8 mouse cellular contexts compared by ENCODE assay signal in genomic region chr2:166142561-166143112, GRCm38 (mm10). TPM values are rescaled to one million over a fixed set of nuclear protein-coding genes. Genes with fewer than 3 reads are reported as not detected.
DNase-seq lines count a peak whose midpoint lies in the region; ATAC-seq and TF ChIP-seq lines count a peak whose summit lies in the region.

No protein-coding gene starts in this region.

- TF ChIP-seq CTCF in bone marrow macrophage, adult 2 months (IDR thresholded peaks at IDR 0.05; ENCODE audit: low read depth, low read length), result no peak

- peak overlapping the region; percentile 16; the same call in 1 of the 2 replicates for H3K27ac ChIP-seq in bone marrow macrophage, adult 2 months (ENCODE audit: insufficient read depth, low read depth, low read length)
- H3K27ac ChIP-seq in heart, embryonic 12.5 days (ENCODE audit: poor library complexity, severe bottlenecking), result peak overlapping the region; percentile 79
- peak overlapping the region; percentile 24; the same call in 1 of the 2 replicates for H3K27ac ChIP-seq in midbrain, embryonic 16.5 days (ENCODE audit: low read length)

- H3K4me1 ChIP-seq in bone marrow macrophage, adult 2 months (ENCODE audit: control insufficient read depth, insufficient read depth, low read length), result peaks cover 50% of the 10 kb centered on the region
- peaks cover 96% of the 10 kb centered on the region for H3K4me1 ChIP-seq in heart, embryonic 12.5 days (replicated peaks)
- peaks cover 9% of the 10 kb centered on the region; the same call in 1 of the 2 replicates for H3K4me1 ChIP-seq in midbrain, embryonic 16.5 days (ENCODE audit: control insufficient read depth, insufficient read depth, low read length)

- no peaks in the 10 kb centered on the region for H3K9me3 ChIP-seq in heart, embryonic 12.5 days (replicated peaks)
- H3K9me3 ChIP-seq in midbrain, embryonic 16.5 days (replicated peaks; ENCODE audit: control insufficient read depth, low read length, poor library complexity, severe bottlenecking), result no peaks in the 10 kb centered on the region

- H3K27me3 ChIP-seq in heart, embryonic 12.5 days (replicated peaks), result no peaks in the 10 kb centered on the region
- H3K27me3 ChIP-seq in midbrain, embryonic 16.5 days (ENCODE audit: control insufficient read depth, insufficient read depth, low read depth, low read length), result 0 out of 2 replicates have a peak, but pooled peaks cover 4% of the 10 kb centered on the region

- 52% methylated on average over 19 of the region's 19 CpGs for WGBS in heart, embryonic 12.5 days
- WGBS in midbrain, embryonic 16.5 days, result 59% methylated on average over 19 of the region's 19 CpGs

- no peak for TF ChIP-seq POLR2A in bone marrow macrophage, adult 2 months (IDR thresholded peaks at IDR 0.05; ENCODE audit: borderline replicate concordance, low read depth, low read length)

- DNase-seq in gastrocnemius, postnatal 14 days, result peak; percentile 36
- no peak for DNase-seq in gastrocnemius, adult 18-20 months (ENCODE audit: low spot score)
- DNase-seq in kidney, postnatal 10 days, result peak; percentile 60
- no peak for DNase-seq in urinary bladder, postnatal 25 days (ENCODE audit: low spot score)
- no peak for DNase-seq in thymus, postnatal 36 days

- 0 out of 2 replicates have a peak overlapping the region, but pooled peaks have one; percentile 4 for H3K4me2 ChIP-seq in heart, embryonic 12.5 days
- no peak overlapping the region for H3K4me2 ChIP-seq in midbrain, embryonic 16.5 days (ENCODE audit: low read length)

- intact Hi-C loops in gastrocnemius, postnatal 14 days (cut with DNase I; ENCODE audit: low total_unique reads), result no loop called here

- H3K36me3 ChIP-seq in heart, embryonic 12.5 days, result peaks cover 9% of the 10 kb centered on the region; the same call in 1 of the 2 replicates
- H3K36me3 ChIP-seq in midbrain, embryonic 16.5 days (ENCODE audit: control insufficient read depth, insufficient read depth, low read length), result no peaks in the 10 kb centered on the region

- H3K4me3 ChIP-seq in bone marrow macrophage, adult 2 months (ENCODE audit: insufficient read depth, low read length), result no peak overlapping the region
- H3K4me3 ChIP-seq in heart, embryonic 12.5 days, result no peak overlapping the region
- no peak overlapping the region for H3K4me3 ChIP-seq in midbrain, embryonic 16.5 days (ENCODE audit: low read depth, low read length)

- H3K9ac ChIP-seq in heart, embryonic 12.5 days, result 0 out of 2 replicates have a peak overlapping the region, but pooled peaks have one; percentile 33
- H3K9ac ChIP-seq in midbrain, embryonic 16.5 days (ENCODE audit: low read depth, low read length), result no peak overlapping the region

- ATAC-seq in heart, embryonic 12.5 days (ENCODE audit: insufficient number of reproducible peaks, low FRiP score), result peak; percentile 51
- peak; percentile 50; the same call in 1 of the 2 replicates for ATAC-seq in midbrain, embryonic 16.5 days

RNA-seq across cellular contexts. Expression of gene Sulf2, which starts 12.8 kb away (rescaled TPM):
- 10 to 100 TPM; 15.3 to 19.6 TPM for total RNA-seq in gastrocnemius, postnatal 14 days (2021)
- 10 to 100 TPM in 1 of 2 experiments, 1 to 10 TPM in 1; 8.7 to 12.3 TPM for total RNA-seq in gastrocnemius, adult 18-20 months (2021)
- polyA plus RNA-seq in bone marrow macrophage, adult 2 months (2012; ENCODE audit: insufficient read depth, insufficient read length, missing spikeins), result 74.9 and 77.0 TPM in 2 replicates
- polyA plus RNA-seq in heart, embryonic 12.5 days (2016; fragmentation: Nextera tagmentation; extraction: Ambion mirVana), result 136 and 137 TPM in 2 replicates
- 88.1 and 94.5 TPM in 2 replicates for polyA plus RNA-seq in midbrain, embryonic 16.5 days (2015; fragmentation: Nextera tagmentation; extraction: Ambion mirVana)

Comparison
In these comparisons a context has a peak if more than half of its experiments do, and no peak if none do; other contexts are left out.
1. DNase-seq: peak in gastrocnemius, postnatal 14 days (single experiment) and kidney, postnatal 10 days (single experiment); none in gastrocnemius, adult 18-20 months (single experiment), urinary bladder, postnatal 25 days (single experiment) and thymus, postnatal 36 days (0 of 2).
2. H3K27ac ChIP-seq: peak in every context shown above with its lines; median percentile 79 in heart, embryonic 12.5 days; 24 in midbrain, embryonic 16.5 days; 16 in bone marrow macrophage, adult 2 months.